Mouse (Mus musculus): ENCODE results near the gene Cdh1. TPM values are rescaled to one million over a fixed set of nuclear protein-coding genes. Genes with fewer than 3 reads are reported as not detected.
A peak's percentile ranks its signal among the peaks of the same experiment; 100 is the strongest.

The Cdh1 gene
- polyA plus RNA-seq, 1 experiment from 2014 or later = 11.9 TPM

DNA sequence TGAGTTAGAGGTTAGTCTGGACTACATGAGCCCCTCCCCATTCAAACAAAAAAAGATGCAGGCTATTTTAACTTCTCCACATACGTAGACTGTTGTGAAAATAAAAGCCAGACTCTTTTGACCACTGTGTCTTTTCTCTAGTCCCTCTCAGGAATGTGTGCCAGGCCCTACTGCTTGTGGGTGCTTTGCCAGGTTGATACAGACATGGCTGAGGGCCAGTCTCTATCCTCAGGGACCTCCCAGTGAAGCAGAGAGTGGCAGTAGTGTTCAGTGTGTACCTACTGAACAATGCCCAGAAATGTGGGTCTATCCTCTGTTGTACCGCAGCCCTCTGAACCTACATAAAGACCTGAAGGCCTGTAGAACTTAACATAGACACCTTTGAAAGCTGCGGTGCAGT lies 109.3 kb downstream of the Cdh1 start:
- Histone ChIP-seq H3K27me3 (ENCODE audit: control insufficient read depth, insufficient read depth, low read length) (no peaks in the 10 kb centered on the region), H3K4me1 (ENCODE audit: control insufficient read depth, insufficient read depth, low read length) (peaks cover 11% of the 10 kb centered on the region), H3K27ac (ENCODE audit: low read length) (peak overlapping the region; percentile 22; the same call in 1 of the 2 replicates), H3K36me3 (ENCODE audit: control insufficient read depth, insufficient read depth) (no peaks in the 10 kb centered on the region), H3K9me3 (replicated peaks; ENCODE audit: control insufficient read depth, low read length) (no peaks in the 10 kb centered on the region), H3K4me2 (ENCODE audit: low read depth, low read length) (no peak overlapping the region), H3K9ac (ENCODE audit: low read length) (no peak overlapping the region), H3K4me3 (ENCODE audit: low read length) (no peak overlapping the region)
- ATAC-seq (replicated peaks; ENCODE audit: extremely low read depth, insufficient read depth, low FRiP score) = no peak
- 78% methylated on average over 3 of the region's 3 CpGs for WGBS

DNA sequence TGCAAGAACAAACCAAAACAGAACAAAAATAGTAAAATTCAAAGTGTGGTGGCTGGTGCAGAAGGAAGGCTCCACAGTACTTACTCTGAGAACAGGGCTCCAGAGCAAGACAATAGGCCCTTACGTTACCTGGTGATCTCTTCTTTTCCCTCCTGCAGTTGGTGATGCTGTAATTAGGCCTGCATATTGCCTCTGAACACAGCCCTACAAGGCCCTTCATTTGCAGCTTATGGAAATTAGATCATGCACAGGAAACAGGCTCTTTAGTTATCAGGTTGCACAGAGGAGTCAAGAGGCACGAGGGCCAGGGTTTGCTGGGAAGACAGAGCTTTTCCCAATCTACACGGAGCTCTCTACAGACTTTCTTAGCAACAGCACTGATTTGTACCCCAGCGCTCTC lies 111.1 kb downstream of the Cdh1 start:
- peak overlapping the region; percentile 4; the same call in 1 of the 2 replicates for H3K9ac ChIP-seq (ENCODE audit: low read length)
- H3K36me3 ChIP-seq (ENCODE audit: control insufficient read depth, insufficient read depth) = no peaks in the 10 kb centered on the region
- no peak overlapping the region for H3K4me2 ChIP-seq (ENCODE audit: low read depth, low read length)
- peak overlapping the region; percentile 61 for H3K27ac ChIP-seq (ENCODE audit: low read length)
- ATAC-seq (replicated peaks; ENCODE audit: extremely low read depth, insufficient read depth, low FRiP score) = peak; percentile 37; the same call in 1 of the 2 replicates
- no peaks in the 10 kb centered on the region for H3K9me3 ChIP-seq (replicated peaks; ENCODE audit: control insufficient read depth, low read length)
- H3K4me1 ChIP-seq (ENCODE audit: control insufficient read depth, insufficient read depth, low read length) = peaks cover 18% of the 10 kb centered on the region
- no peaks in the 10 kb centered on the region for H3K27me3 ChIP-seq (ENCODE audit: control insufficient read depth, insufficient read depth, low read length)
- 34% methylated on average over 4 of the region's 4 CpGs for WGBS
- no peak overlapping the region for H3K4me3 ChIP-seq (ENCODE audit: low read length)

DNA sequence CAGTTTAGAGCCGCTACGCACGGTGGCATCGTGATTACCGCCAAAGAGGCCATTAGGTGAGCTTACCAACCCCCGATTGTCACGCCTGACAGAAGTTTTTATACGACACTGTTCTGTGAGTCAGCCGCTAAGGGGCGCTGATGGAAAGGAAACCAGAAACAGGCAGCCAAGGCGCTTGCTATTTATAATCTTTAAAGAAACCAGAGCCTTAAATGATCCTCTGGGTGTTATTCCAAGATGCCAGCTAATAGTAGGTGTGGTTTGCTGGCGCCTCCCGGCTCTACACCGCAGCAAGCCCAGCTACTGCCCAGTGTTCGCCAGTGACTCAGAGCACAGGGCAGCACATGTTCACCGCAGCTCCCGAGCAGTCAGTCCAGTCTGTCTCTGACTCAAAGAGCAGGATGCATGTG lies 114.9 kb downstream of the Cdh1 start:
- H3K4me1 ChIP-seq (ENCODE audit: control insufficient read depth, insufficient read depth, low read length) = peaks cover 15% of the 10 kb centered on the region
- peak overlapping the region; percentile 53 for H3K4me2 ChIP-seq (ENCODE audit: low read depth, low read length)
- 10% methylated on average over 17 of the region's 17 CpGs for WGBS
- peak; percentile 85 for ATAC-seq (replicated peaks; ENCODE audit: extremely low read depth, insufficient read depth, low FRiP score)
- H3K36me3 ChIP-seq (ENCODE audit: control insufficient read depth, insufficient read depth) = no peaks in the 10 kb centered on the region; the same call in 1 of the 2 replicates
- H3K27me3 ChIP-seq (ENCODE audit: control insufficient read depth, insufficient read depth, low read length) = no peaks in the 10 kb centered on the region
- peak overlapping the region; percentile 28 for H3K4me3 ChIP-seq (ENCODE audit: low read length)
- no peaks in the 10 kb centered on the region for H3K9me3 ChIP-seq (replicated peaks; ENCODE audit: control insufficient read depth, low read length)
- H3K9ac ChIP-seq (ENCODE audit: low read length) = peak overlapping the region; percentile 55
- H3K27ac ChIP-seq (ENCODE audit: low read length) = peak overlapping the region; percentile 65

Other genes with a start within 250 kb of the Cdh1 start
- gene Zfp90, start 188.0 kb upstream of the Cdh1 start, polyA plus RNA-seq (2015; fragmentation: Nextera tagmentation; extraction: Ambion mirVana) = 12.8 and 13.3 TPM in 2 replicates
- not detected in 2 replicates for gene 6030452D12Rik, start 102.8 kb upstream of the Cdh1 start, polyA plus RNA-seq (2015; fragmentation: Nextera tagmentation; extraction: Ambion mirVana)
- gene Cdh3, start 92.5 kb upstream of the Cdh1 start, polyA plus RNA-seq (2015; fragmentation: Nextera tagmentation; extraction: Ambion mirVana) = 15.0 and 17.3 TPM in 2 replicates
- 6.8 and 24.5 TPM in 2 replicates for gene Gm10073, start 29.9 kb upstream of the Cdh1 start, polyA plus RNA-seq (2015; fragmentation: Nextera tagmentation; extraction: Ambion mirVana)
- gene Tango6, start 79.7 kb downstream of the Cdh1 start, polyA plus RNA-seq (2015; fragmentation: Nextera tagmentation; extraction: Ambion mirVana) = 7.6 and 7.7 TPM in 2 replicates